Mouse (Mus musculus): ENCODE results near the gene Otoa. TPM values are rescaled to one million over a fixed set of nuclear protein-coding genes. Genes with fewer than 3 reads are reported as not detected.

Gene Otoa
- total RNA-seq, 2 experiments from 2014 or later = 0.27 to 0.57 TPM

DNA sequence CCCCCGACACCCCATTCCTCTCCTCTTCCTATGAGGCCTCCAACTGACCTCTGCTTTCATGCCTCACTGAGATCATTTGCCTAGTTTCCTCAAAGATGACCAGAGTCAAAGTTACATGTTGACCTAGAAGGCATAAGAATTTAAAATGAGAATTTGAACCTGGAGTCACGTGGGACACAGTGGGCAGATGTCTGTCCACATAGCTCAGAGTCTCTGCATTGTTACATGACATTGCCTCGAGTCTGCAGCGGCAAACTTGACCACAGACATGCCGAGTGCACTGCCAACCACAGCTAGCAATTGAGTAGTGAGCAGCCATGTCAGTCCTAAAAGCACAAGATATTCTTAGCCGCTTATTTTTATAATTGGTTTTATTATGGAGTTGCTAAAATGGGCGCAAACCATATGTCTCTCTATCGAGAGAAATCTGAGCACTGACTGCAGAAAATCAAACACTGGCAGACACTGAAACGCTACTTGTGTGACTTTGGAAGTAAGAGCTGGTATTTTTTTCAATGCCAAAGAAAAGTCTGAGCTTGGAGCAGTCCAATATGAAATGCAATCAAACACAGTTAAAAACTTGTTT lies 105.8 kb downstream of the Otoa start:
- intact Hi-C loops (cut with DNase I) = loop anchor here (2.0 kb wide), 1 partner anchor 34 kb away; no protein-coding TSS in a partner anchor
- DNase-seq (ENCODE audit: low spot score in 2 of 2) = peak; percentile 18 to 77

GRCm38 (mm10) chr7:121188976-121189375 lies 107.5 kb downstream of the Otoa start:
- no peak for DNase-seq (ENCODE audit: low spot score in 2 of 2)

DNA sequence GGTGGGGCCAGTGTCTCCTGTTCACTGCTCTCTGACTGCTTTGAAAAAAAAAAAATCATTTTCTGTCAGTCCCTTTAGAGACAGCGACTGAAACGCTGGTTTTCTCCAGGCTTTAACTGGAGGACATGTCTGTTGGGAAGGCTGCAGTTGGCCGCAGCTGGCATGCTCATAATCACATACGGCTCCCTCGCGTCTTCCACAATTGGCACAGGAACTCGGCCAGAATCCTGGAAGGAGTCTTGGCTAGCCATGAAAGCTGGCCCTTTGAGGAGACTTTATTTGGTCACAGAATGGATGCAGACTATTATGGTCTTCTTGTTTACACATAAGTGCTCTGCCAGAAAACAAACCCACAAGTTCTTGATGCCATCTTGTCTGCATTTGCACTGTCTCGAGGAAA lies 117.5 kb downstream of the Otoa start:
- intact Hi-C loops (cut with DNase I) = no loop called here
- peak in 1 of 2 experiments; percentile 75 for DNase-seq (ENCODE audit: low spot score in 2 of 2)

More at GRCm38 (mm10) chr7:121188976-121189375, 107.5 kb downstream of the Otoa start:
- intact Hi-C loops (cut with DNase I) = no loop called here

DNA sequence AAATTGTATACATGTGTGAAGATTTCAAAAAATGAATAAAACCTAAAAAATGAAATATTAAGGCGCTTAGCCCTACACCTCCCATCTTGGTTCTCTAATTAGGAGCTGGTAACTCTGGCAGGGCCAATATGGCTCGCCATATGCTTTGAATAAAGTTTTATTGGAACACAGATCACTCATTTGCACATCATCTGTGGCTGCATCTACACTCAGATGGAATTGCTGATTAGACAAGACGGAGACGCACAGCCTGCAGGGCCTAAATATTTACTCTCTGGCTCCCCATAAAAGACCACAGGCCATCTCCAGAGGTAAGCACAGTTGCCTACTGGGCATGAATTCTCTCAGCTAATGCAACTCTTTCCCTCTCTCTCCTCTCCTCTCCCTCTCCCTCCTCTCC lies 130.4 kb downstream of the Otoa start:
- no peak for DNase-seq (ENCODE audit: low spot score in 2 of 2)
- intact Hi-C loops (cut with DNase I) = no loop called here

Other genes with a start within 250 kb of the Otoa start
- 10 to 100 TPM; 28.6 to 30.7 TPM for gene Eef2k, start 238.8 kb upstream of the Otoa start, total RNA-seq (2021)
- 10 to 100 TPM; 25.2 TPM for gene Polr3e, start 163.9 kb upstream of the Otoa start, total RNA-seq (2021)
- 1 to 10 TPM; 7.8 to 8.7 TPM for gene Cdr2, start 99.3 kb upstream of the Otoa start, total RNA-seq (2021)
- under 1 TPM; 0.41 TPM for gene Mfsd13b, start 99.1 kb upstream of the Otoa start, total RNA-seq (2021)
- gene Mettl9, start 47.2 kb upstream of the Otoa start, total RNA-seq (2021) = 10 to 100 TPM; 90.8 to 93.0 TPM
- under 1 TPM; 0.28 to 0.48 TPM for gene Igsf6, start 7.1 kb upstream of the Otoa start, total RNA-seq (2021)

Measured in left cerebral cortex, postnatal 25 days (tissue).